Mouse (Mus musculus) liver, embryonic 14.5 days (tissue): ENCODE data around the gene Stxbp6. TPM values are rescaled to one million over a fixed set of nuclear protein-coding genes. Genes with fewer than 3 reads are reported as not detected.
"Not testable (repeated sequence)": the region's sequence is repeated elsewhere in the genome, so short reads cannot be mapped to it uniquely, and the experiment has no call there.

Experiments used
- ATAC-seq: fragments of 200-750 bp; cut with Nextera tagmentation; 2 replicates; pipeline ENCODE4 v1.8.0; 2017; ENCODE audit warnings: moderate number of reproducible peaks, mild to moderate bottlenecking, moderate library complexity; ENCODE audit not compliant: insufficient read depth
- DNase-seq, 3 experiments: peaks; one replicate each; pipeline ENCODE4 v3.0.0-alpha.2; 2012 to 2013; ENCODE audit warnings: low read depth in 3 of 3, low spot score in 3 of 3
- H3K27ac ChIP-seq: fragments of 300-500 bp; sonication (generic); 2 replicates; pipeline ENCODE4 v1.5.1; 2014; ENCODE audit warnings: moderate library complexity, mild to moderate bottlenecking, control low read depth, inconsistent platforms
- H3K27me3 ChIP-seq: fragments of 300-500 bp; sonication (generic); 2 replicates; pipeline ENCODE4 v1.6.1; 2014; ENCODE audit warnings: mild to moderate bottlenecking, low read length, moderate library complexity; ENCODE audit not compliant: control insufficient read depth, insufficient read depth
- H3K36me3 ChIP-seq: fragments of 300-500 bp; sonication (generic); replicated peaks from 2 replicates; pipeline ENCODE4 v1.6.1; 2014; ENCODE audit warnings: low read depth; ENCODE audit not compliant: control insufficient read depth, insufficient read depth
- H3K4me1 ChIP-seq, 2 experiments: fragments of 200-500 bp in 1 of 2; fragments of 300-500 bp in 1 of 2; sonication (generic) in 1 of 2; replicated peaks; 2 replicates each; pipeline ENCODE4 v1.6.1; 2012 to 2014; ENCODE audit warnings: antibody characterized with exemption in 1 of 2, inconsistent platforms in 1 of 2, low read length in 1 of 2; ENCODE audit not compliant: control insufficient read depth in 2 of 2, insufficient read depth in 2 of 2
- H3K4me2 ChIP-seq: fragments of 300-500 bp; sonication (generic); 2 replicates; pipeline ENCODE4 v1.6.1; 2014; ENCODE audit warnings: low read depth, mild to moderate bottlenecking, control low read depth, moderate library complexity
- H3K4me3 ChIP-seq, 2 experiments: fragments of 200-500 bp in 1 of 2; fragments of 300-500 bp in 1 of 2; sonication (generic) in 1 of 2; 2 replicates each; pipeline ENCODE4 v1.5.1; 2012 to 2014; ENCODE audit warnings: low read depth in 2 of 2, low read length in 2 of 2, mild to moderate bottlenecking in 2 of 2, control low read depth in 1 of 2, inconsistent platforms in 1 of 2, moderate library complexity in 1 of 2; ENCODE audit not compliant: insufficient read depth in 1 of 2
- H3K9ac ChIP-seq: fragments of 300-500 bp; sonication (generic); replicated peaks from 2 replicates; pipeline ENCODE4 v1.6.1; 2014; ENCODE audit warnings: mild to moderate bottlenecking, control low read depth, moderate library complexity
- H3K9me3 ChIP-seq: fragments of 300-500 bp; sonication (generic); 2 replicates; pipeline ENCODE4 v1.6.1; 2016; ENCODE audit warnings: low read length, mixed read lengths; ENCODE audit not compliant: control insufficient read depth
- CTCF ChIP-seq: IDR thresholded peaks from 2 replicates; pipeline ENCODE4 v1.5.1; 2016; ENCODE audit warnings: antibody characterized with exemption, low read depth, control low read depth
- EP300 ChIP-seq: IDR thresholded peaks from 2 replicates; pipeline ENCODE4 v1.6.1; 2016; ENCODE audit warnings: antibody characterized with exemption, low read depth
- WGBS: fragments of 180-500 bp; shearing (Covaris S2); extraction: QIAGEN DNeasy Blood & Tissue Kit; methylation state at CpG from one replicate; pipeline ENCODE4 v1.1.7; 2014; ENCODE audit not compliant: insufficient replicate concordance; 5-methylcytosine and 5-hydroxymethylcytosine counted together
- polyA plus RNA-seq, 2 experiments: library from polyadenylated mRNA; depleted of rRNA in 1 of 2; stranded (reverse) in 1 of 2; unstranded in 1 of 2; fragments of >200 nt; fragmentation: Nextera tagmentation in 1 of 2; extraction: Ambion mirVana in 1 of 2; gene quantifications; 2 replicates each; pipeline versions ENCODE4 v1.2.1 to v1.2.3; 2012 to 2014

The Stxbp6 gene
- polyA plus RNA-seq, 2 experiments: 2.6 to 3.0 TPM

- no peak overlapping the region for H3K27ac ChIP-seq
- no peak overlapping the region for H3K4me3 ChIP-seq
- 46% methylated on average over 3 of the region's 3 CpGs for WGBS
Observed at GRCm38 (mm10) chr12:45058007-45058406, 16.5 kb downstream of the Stxbp6 start.

DNA sequence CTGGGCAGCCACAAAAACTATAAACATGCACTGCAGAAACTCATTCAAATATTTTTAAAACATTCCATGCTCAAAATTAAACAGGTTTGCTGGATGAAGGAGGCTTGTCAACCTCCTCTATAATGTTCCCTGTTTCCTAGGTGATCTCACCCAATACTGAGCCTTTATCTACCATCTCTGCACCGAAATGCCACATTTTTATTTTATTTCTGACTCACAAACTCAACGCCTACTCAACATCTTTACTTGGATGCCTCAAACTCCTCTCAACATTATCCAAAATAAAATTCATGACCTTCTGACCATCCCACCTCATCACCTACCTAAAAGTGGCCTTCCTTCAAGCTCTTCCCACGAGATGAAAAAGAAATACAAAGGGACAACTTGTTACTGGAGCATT is 18.1 kb downstream of the Stxbp6 start:
- Histone ChIP-seq H3K36me3 (no peaks in the 10 kb centered on the region), H3K27me3 (no peaks in the 10 kb centered on the region), H3K9me3 (no peaks in the 10 kb centered on the region), H3K9ac (no peak overlapping the region), H3K4me1 (no peaks in the 10 kb centered on the region), H3K27ac (no peak overlapping the region), H3K4me3 (no peak overlapping the region), H3K4me2 (no peak overlapping the region)
- TF ChIP-seq EP300: no peak
- no peak for TF ChIP-seq CTCF
- ATAC-seq: no peak
- DNase-seq: no peak
- 52% methylated on average over 3 of the region's 3 CpGs for WGBS

More at GRCm38 (mm10) chr12:45058007-45058406, 16.5 kb downstream of the Stxbp6 start:
- no peaks in the 10 kb centered on the region for H3K4me1 ChIP-seq
- H3K9me3 ChIP-seq: no peaks in the 10 kb centered on the region
- H3K36me3 ChIP-seq: no peaks in the 10 kb centered on the region
- no peak for TF ChIP-seq CTCF
- no peak for TF ChIP-seq EP300
- H3K9ac ChIP-seq: no peak overlapping the region
- DNase-seq (no peak), ATAC-seq (no peak)
- no peak overlapping the region for H3K4me2 ChIP-seq
- no peaks in the 10 kb centered on the region for H3K27me3 ChIP-seq

GRCm38 (mm10) chr12:45053319-45053718 is 21.2 kb downstream of the Stxbp6 start:
- no peak for ATAC-seq
- TF ChIP-seq CTCF (no peak), EP300 (no peak)
- Histone ChIP-seq H3K9me3 (no peaks in the 10 kb centered on the region), H3K27ac (no peak overlapping the region), H3K4me3 (no peak overlapping the region), H3K36me3 (no peaks in the 10 kb centered on the region), H3K9ac (no peak overlapping the region), H3K4me1 (no peaks in the 10 kb centered on the region), H3K27me3 (no peaks in the 10 kb centered on the region), H3K4me2 (no peak overlapping the region)
- DNase-seq: no peak
- 60% methylated on average over 5 of the region's 5 CpGs for WGBS

DNA sequence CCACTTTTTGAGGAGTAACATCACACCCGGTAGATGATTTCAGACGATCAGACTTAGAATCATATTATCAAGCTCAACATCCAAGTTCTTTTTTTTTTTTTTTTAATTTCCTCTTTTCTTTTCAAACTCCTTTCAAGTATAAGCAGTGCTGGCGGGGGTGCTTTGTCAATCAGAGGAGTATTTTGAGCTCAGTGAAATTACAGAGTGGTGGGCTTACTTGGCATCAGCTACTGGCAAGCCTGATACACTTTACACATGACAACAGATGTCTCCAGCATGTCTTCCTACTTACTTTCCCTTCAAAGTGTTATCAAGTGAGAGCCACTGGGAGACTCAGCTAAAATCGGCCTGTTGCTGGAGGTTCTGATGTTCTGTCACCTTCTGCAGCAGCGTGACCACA is 21.6 kb downstream of the Stxbp6 start:
- Histone ChIP-seq H3K9ac (no peak overlapping the region), H3K9me3 (no peaks in the 10 kb centered on the region), H3K27me3 (no peaks in the 10 kb centered on the region), H3K4me3 (no peak overlapping the region), H3K36me3 (no peaks in the 10 kb centered on the region), H3K4me2 (no peak overlapping the region), H3K4me1 (no peaks in the 10 kb centered on the region), H3K27ac (no peak overlapping the region)
- DNase-seq (no peak), ATAC-seq (no peak)
- no peak for TF ChIP-seq CTCF
- no peak for TF ChIP-seq EP300
- 53% methylated on average over 5 of the region's 5 CpGs for WGBS

- Histone ChIP-seq H3K27ac (no peak overlapping the region), H3K9me3 (no peaks in the 10 kb centered on the region), H3K4me1 (no peaks in the 10 kb centered on the region), H3K4me3 (no peak overlapping the region), H3K4me2 (no peak overlapping the region), H3K36me3 (no peaks in the 10 kb centered on the region), H3K27me3 (no peaks in the 10 kb centered on the region), H3K9ac (no peak overlapping the region)
- TF ChIP-seq EP300 (no peak), CTCF (no peak)
- DNase-seq (no peak), ATAC-seq (no peak)
- WGBS: 54% methylated on average over 9 of the region's 9 CpGs
Observed at GRCm38 (mm10) chr12:45049894-45050293, 24.6 kb downstream of the Stxbp6 start.

DNA sequence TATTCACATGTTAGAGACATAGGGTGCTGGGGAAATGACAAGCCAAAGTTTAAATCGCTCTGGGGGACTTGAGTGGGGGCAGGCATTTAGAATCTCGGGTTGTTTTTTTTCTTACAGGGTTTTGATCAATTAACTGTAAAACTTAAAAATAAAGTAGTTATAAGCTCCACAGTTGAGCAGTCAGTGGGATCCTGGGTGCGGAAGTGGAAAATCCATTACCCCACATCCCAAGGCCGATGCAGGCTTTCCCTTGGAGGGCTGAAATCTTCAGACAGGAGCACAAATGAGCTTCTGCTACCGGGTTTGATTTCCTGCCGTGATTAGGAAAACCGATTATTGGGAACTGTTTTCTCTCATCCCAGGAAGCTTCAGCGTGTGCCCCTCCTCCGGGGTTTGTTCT is 26.8 kb downstream of the Stxbp6 start:
- H3K4me1 ChIP-seq, H3K27me3 ChIP-seq, H3K4me2 ChIP-seq, H3K36me3 ChIP-seq, ATAC-seq, H3K9me3 ChIP-seq, H3K27ac ChIP-seq, H3K9ac ChIP-seq, H3K4me3 ChIP-seq, DNase-seq: not testable (repeated sequence)
- WGBS: 47% methylated on average over 6 of the region's 9 CpGs
